In the genomic region with DNA sequence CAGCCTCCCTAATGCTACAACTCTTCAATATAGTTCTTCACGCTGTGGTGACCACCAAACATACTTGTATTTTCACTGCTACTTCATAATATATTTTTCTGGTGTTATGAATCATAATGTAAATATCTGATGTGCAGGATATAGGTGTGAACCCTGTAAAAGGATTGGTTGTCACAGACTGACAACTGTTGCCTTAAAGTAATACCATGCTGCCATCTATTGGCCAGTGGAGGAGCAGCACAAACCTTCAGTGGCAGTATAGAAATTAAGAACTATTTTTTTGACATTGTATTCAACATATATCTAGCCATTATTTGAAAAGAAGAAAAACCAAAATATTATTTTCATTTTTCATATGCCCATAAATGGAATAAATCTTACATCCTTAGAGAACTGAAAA, we compare ENCODE assay signal across 9 mouse cellular contexts. TPM values are rescaled to one million over a fixed set of nuclear protein-coding genes. Genes with fewer than 3 reads are reported as not detected.
DNase-seq lines count a peak whose midpoint lies in the region; ATAC-seq and TF ChIP-seq lines count a peak whose summit lies in the region.
"Had no signal": no experiment of that assay in that cellular context is flagged by ENCODE, and none has a peak within 500 bp of the region (broad histone marks: within the 10 kb centered on the region; RNA-seq: fewer than 3 reads in every experiment).

No protein-coding gene starts in this region.

- no peak overlapping the region for H3K4me2 ChIP-seq in kidney, embryonic 16.5 days (replicated peaks; ENCODE audit: low read depth, low read length)

- no peak for TF ChIP-seq POLR2A in ES-Bruce4 (IDR thresholded peaks at IDR 0.05; ENCODE audit: insufficient read depth, low read length)

- ATAC-seq in kidney, embryonic 16.5 days (ENCODE audit: low FRiP score, low TSS enrichment) = no peak
- ATAC-seq in frontal cortex, adult (ENCODE audit: low TSS enrichment) = peak; percentile 41; the same call in 1 of the 2 replicates

- H3K4me1 ChIP-seq in kidney, embryonic 16.5 days (ENCODE audit: insufficient read depth, low read length) = no peaks in the 10 kb centered on the region
- no peaks in the 10 kb centered on the region for H3K4me1 ChIP-seq in ES-Bruce4 (ENCODE audit: control insufficient read depth, insufficient read depth, low read length)
- H3K4me1 ChIP-seq: megakaryocyte, embryonic 14.5 days had no signal

- no peaks in the 10 kb centered on the region for H3K27me3 ChIP-seq in kidney, embryonic 16.5 days (ENCODE audit: insufficient read depth, low read length)
- H3K27me3 ChIP-seq in ES-Bruce4 (ENCODE audit: control insufficient read depth, insufficient read depth, low read length, poor library complexity, severe bottlenecking) = no peaks in the 10 kb centered on the region
- H3K27me3 ChIP-seq: megakaryocyte, embryonic 14.5 days had no signal

- no peak overlapping the region for H3K27ac ChIP-seq in kidney, embryonic 16.5 days (ENCODE audit: low read length)
- H3K27ac ChIP-seq in ES-Bruce4 (ENCODE audit: insufficient read depth, low read length) = no peak overlapping the region

- peaks cover 33% of the 10 kb centered on the region for H3K36me3 ChIP-seq in kidney, embryonic 16.5 days (ENCODE audit: insufficient read depth, low read length)
- H3K36me3 ChIP-seq in ES-Bruce4 (ENCODE audit: control insufficient read depth, insufficient read depth, low read length, poor library complexity, severe bottlenecking) = peaks cover 23% of the 10 kb centered on the region

- 97% methylated on average over 1 of the region's 1 CpGs for WGBS in kidney, embryonic 16.5 days

- DNase-seq in kidney, adult 11 months = peak; percentile 13
- peak; percentile 24 for DNase-seq in c-Kit-negative CD71-positive TER-119-positive erythroid progenitor cells, embryonic 14.5 days (ENCODE audit: low read depth, low spot score)
- peak; percentile 46 to 51 for DNase-seq in left cerebral cortex, postnatal 14 days (ENCODE audit: low spot score in 2 of 2)
- DNase-seq in retina, adult 2 months (ENCODE audit: low read depth, low spot score) = peak; percentile 22
- no peak for DNase-seq in ovary, postnatal 10 days (ENCODE audit: low spot score)

- intact Hi-C loops in left cerebral cortex, postnatal 14 days (cut with DNase I) = no loop called here

- no peak overlapping the region for H3K9ac ChIP-seq in kidney, embryonic 16.5 days (replicated peaks; ENCODE audit: low read length)
- H3K9ac ChIP-seq in ES-Bruce4 (ENCODE audit: low read depth, poor library complexity, severe bottlenecking) = no peak overlapping the region

- H3K9me3 ChIP-seq in kidney, embryonic 16.5 days (ENCODE audit: low read length) = no peaks in the 10 kb centered on the region
- H3K9me3 ChIP-seq in ES-Bruce4 (replicated peaks; ENCODE audit: control insufficient read depth, insufficient read depth, low read length, poor library complexity, severe bottlenecking) = no peaks in the 10 kb centered on the region
- H3K9me3 ChIP-seq: megakaryocyte, embryonic 14.5 days had no signal

- no peak for TF ChIP-seq EP300 in ES-Bruce4 (IDR thresholded peaks at IDR 0.05; ENCODE audit: insufficient read depth, low read depth, low read length)

- H3K4me3 ChIP-seq in kidney, embryonic 16.5 days (ENCODE audit: low read length) = no peak overlapping the region
- H3K4me3 ChIP-seq in ES-Bruce4 (ENCODE audit: low read depth, low read length) = no peak overlapping the region
- H3K4me3 ChIP-seq: megakaryocyte, embryonic 14.5 days had no signal

- peak; percentile 13 for TF ChIP-seq CTCF in ES-Bruce4 (IDR thresholded peaks at IDR 0.05; ENCODE audit: low read depth, low read length)

RNA-seq across cellular contexts. Expression of gene Ino80, which starts 40.5 kb away (rescaled TPM):
- polyA plus RNA-seq in kidney, embryonic 16.5 days (2015; fragmentation: Nextera tagmentation; extraction: Ambion mirVana) = 3.9 and 5.0 TPM in 2 replicates
- polyA plus RNA-seq in ES-Bruce4 (2011; ENCODE audit: insufficient read depth, insufficient read length, low read depth, missing spikeins) = 27.8 and 28.0 TPM in 2 replicates
- total RNA-seq in left cerebral cortex, postnatal 14 days (2021) = 10 to 100 TPM; 17.9 to 19.5 TPM
